Mouse (Mus musculus) urinary bladder, postnatal 25 days (tissue): Measurements from ENCODE around the gene Rps13.
"Not testable (repeated sequence)": the region's sequence is repeated elsewhere in the genome, so short reads cannot be mapped to it uniquely, and the experiment has no call there.

Experiments used
- DNase-seq: peaks from one replicate; pipeline ENCODE4 v3.0.0; 2022; ENCODE audit warnings: low spot score

The Rps13 gene

DNA sequence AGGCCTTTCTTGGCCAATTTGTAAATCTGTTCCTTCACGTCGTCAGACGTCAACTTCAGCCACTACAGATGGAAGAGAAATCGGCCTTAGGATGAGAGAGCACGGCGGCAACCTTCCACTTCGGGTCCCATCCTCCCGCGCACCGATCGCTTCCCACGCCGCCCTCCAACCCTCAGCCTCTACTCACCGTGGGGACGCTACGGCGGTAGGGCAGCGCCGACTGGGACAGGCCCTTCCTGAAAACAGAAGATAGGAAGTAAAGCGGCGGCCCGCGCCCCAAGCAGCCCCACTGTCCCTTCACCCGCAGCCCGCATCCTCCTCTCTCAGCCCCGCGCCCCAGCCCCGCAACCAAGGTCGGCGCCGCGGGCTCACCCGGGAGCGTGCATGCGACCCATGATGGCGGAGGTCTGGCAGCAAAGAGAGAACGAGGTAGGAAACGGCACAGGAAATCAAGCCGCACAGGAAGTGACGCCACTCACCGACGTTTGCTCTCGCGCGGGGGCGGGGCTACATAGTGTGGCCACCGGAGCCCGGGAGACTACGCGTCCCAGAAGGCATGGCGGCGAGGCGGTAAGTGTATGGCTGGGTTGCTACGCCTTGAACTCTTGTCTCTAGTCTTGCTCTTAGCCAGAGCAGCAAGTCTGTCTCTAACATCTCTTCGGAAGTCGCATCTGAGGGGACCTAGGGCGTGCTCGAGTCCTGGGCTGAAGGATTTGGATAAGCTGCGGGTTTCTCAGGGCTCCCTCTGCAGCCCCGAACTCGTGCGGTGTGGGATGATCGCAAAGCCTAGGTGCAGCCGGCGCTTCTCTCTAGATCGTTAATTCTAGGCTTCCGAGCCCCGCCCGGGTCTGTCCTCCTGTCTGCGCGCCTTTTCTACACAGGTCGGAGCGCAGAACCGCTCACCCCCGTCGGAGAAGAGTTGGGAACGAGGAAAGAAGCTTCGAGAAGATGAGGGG is at the start of gene Rps13:
Rps13 (minus strand) TSS at position 483 of the 956 bp plus-strand sequence.
- peak; percentile 96 for DNase-seq

DNA sequence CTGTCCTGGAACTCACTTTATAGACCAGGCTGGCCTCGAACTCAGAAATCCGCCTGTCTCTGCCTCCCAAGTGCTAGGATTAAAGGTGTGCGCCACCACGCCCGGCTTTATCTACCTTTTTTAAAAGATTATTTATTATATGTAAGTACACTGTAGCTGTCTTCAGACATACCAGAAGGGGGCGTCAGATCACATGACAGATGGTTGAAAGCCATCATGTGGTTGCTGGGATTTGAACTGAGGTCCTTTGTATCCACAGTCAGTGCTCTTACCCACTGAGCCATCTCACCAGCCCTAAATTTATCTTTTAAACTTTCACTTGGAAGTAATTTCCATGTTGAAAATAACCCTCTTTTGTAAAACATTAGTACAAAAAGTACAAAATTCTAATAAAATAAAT is 45.2 kb upstream of the Rps13 start:
- not testable (repeated sequence) for DNase-seq

DNA sequence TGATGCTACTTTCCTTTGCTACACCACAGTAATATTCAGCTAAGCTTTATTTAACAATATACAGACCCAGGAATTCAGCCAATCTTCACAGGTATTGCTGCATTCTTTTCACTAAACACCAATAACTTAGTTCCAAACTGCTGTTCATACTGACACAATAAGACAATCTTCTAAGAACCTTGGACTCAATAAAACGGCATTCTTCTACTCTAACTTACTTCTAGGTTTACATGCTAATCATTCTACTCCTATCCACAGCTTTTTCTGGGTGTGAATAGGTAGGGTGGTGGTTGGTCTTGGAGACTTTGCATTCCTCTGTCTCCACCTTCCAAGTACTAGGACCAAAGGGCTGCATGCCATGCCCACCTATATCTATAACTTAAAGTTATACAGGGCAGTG is 40.3 kb upstream of the Rps13 start:
- DNase-seq: no peak

DNA sequence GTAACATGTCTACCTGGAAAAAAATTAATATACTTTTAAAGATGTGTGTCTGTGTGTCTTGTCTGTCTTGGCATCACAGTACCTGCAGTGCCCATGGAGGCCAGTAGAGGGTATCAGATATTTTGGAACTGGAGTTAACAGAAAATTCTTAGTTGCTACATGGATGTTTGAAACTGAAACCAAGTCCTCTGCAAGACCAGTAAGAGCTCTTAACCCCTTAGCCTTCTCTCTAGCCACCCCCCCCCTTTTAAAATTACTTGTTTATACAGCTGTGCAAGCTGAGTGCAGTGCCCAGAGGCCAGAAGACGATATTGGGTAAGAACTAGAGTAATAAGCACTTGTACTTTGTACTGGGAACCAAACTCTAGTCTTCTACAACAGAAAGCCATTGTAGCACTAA is 2.2 kb upstream of the Rps13 start:
- peak; percentile 44 for DNase-seq

DNA sequence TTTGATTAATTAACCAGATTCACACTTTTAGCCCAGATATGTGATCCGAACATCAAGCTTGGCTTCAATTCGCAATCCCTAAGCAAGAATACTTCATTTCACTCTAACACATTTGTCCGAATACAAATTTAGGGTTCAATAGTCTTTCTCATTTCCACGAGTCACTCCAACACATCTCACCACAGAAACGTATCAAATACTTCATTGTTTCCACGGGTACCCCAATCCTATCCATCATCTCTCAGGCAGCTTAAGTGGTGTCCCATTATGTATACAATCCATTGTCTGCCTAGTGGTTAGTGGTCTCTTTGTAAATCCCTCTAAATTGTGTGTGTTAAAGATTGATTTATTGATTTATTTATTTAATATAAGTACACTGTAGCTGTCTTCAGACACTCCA is 1.1 kb upstream of the Rps13 start:
- no peak for DNase-seq

DNA sequence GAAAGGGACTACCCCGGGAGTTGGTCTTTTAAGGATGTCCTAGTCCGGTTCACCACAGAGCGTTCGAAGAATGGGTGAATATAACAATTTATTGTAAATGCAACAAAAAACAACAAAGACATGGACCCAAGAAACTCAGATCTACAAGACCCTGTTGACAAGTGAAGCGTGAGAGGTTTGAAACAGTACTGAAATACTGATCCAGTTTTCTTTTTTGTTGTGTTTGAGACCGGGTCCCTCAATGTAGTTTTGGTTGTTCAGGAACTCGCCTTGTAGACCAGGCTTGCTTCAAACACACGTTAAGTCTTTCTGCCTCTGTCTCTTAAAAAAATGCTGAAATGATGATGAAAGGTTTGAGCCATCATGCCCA is 659 bp upstream of the Rps13 start:
- DNase-seq: no peak

DNA sequence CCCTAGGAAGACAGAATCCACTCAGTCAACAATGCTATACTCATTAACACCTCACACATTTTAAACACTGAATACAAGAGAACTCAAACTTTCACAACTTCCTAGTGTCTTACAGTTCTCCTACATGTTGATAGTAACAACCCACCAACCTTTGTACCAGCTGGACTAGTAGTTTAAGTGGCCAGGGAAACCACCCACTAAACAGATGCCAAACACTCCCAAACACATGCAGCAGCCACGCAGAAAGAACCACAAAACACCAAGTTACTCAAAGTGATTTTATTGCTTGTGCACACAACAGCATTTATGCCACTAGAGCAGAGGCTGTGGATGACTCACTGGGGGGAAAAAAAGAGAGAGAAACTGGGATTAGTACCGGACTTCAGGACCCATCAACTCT is 2.7 kb downstream of the Rps13 start:
- DNase-seq: no peak

DNA sequence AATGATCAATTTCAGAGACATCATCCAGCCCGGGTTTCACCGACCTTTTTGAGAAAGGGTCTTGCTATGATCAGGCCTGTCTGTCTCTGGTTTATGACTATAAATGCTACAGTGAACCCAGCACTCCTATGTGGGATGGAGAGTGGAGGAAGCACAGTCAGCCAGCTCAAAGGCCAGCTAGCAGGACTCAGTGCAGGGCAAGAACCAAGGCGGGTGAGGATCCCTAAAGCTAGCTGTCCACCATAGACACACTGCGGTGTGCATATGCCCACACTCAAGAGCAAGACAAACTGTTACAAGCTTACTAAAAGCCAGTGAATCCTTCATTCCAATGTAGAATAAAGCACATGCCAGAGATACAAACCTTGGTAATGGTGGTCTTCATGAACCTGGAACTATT is 4.1 kb downstream of the Rps13 start:
- no peak for DNase-seq

DNA sequence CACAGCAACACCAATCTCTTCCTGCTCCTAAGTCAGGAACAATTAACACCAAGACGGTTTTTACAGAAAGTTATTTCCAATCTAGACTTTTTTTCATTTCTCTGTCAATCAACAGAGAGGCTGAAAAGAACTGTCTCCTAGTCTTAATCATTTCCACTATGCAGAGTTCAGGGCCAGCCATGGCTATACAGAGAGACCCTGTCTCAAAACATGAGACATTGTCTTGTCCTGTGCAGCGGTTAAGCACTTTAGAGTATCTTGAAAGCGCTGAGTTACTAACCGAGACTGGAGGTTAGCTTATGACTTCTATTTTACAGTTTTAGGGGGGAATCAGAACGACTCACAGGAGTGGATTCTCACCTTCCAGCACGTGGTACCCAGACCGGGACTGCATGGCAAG is 5.2 kb downstream of the Rps13 start:
- DNase-seq: no peak

DNA sequence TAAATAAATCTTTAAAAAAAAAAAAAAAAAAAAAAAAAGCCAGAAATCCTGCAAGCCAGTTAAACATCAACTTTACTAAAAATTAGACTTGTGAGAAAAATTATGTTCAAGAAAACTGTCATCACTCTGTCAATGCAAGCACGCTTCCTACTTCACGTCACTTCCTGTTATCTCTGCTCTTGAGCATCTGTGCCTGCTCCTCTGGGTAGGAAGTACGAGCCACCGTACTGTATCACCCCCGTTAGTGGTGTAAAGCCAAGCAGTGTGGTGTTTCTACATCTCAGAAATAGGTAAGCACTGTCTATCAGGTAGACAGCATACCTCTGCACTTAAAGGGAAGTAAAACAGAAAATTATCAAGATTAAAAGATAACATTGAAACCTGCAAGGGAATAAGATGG is 6.1 kb downstream of the Rps13 start:
- no peak for DNase-seq

DNA sequence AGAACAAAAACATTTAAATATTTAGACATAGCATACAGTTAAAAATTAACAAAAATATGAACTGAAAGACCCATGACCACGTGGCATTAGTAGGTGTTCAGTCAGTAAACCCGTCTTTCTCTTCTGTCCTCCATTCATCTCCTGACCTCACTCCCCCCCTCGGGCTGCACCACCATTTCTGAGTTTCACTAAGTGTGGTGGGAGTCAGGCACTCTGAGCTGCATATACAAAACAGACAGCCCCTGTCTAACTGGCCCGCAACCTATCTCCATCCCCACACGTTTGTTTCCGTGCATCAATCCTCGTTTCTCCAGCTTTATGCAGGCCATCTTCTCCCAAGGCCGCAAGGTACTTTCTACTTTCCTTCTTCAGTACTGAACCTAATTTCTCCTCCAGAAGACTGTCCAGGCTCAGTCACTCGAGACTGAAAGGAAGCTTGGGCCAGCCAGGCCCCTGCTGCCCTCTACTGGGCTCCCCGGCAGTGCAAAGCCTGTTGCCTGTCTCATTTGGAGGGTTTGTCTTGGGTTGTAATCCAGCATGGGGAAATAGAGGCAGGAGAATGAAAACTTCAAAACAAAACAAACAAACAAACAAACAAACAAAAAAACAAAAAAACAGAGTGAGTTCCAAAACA is 10.5 kb downstream of the Rps13 start:
- DNase-seq: peak; percentile 67

DNA sequence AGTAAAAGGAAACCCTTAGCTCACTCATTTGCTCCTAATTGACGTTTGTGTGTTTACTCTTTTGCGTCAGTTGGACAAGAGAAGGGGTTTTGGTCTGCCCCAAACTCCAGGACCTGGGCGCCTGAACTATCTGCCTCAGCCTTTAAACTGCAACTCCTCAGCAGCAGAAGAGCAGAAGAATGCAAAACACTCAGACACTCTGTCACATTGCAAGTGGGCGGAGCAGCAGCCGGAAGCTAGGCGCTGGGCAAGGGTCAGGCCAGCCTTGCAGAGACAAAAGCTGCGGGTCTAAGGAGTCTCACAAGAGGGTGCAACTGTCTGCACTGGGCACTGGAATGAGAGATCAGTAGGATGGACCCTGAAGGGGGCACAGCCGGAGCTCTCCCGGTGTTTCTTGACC is 24.5 kb downstream of the Rps13 start:
- DNase-seq: no peak

DNA sequence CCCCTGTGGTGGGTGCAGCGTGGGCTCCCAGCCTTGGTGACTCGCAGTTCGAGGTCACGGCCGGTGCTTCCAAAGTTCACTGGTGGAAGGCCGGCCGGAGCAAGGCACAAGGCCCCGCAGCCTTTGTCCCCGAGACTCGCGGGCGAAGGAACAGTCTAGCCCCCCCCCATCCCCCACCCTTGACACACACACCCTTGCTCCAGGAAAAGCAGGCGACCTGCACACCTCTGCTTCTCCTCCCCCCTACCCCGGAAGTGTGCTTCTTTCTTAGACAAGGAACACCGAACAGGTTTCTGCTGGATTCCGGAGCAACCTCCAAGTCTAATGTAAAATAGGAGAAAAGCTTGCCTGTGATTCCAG is 25.4 kb downstream of the Rps13 start:
- DNase-seq: no peak

DNA sequence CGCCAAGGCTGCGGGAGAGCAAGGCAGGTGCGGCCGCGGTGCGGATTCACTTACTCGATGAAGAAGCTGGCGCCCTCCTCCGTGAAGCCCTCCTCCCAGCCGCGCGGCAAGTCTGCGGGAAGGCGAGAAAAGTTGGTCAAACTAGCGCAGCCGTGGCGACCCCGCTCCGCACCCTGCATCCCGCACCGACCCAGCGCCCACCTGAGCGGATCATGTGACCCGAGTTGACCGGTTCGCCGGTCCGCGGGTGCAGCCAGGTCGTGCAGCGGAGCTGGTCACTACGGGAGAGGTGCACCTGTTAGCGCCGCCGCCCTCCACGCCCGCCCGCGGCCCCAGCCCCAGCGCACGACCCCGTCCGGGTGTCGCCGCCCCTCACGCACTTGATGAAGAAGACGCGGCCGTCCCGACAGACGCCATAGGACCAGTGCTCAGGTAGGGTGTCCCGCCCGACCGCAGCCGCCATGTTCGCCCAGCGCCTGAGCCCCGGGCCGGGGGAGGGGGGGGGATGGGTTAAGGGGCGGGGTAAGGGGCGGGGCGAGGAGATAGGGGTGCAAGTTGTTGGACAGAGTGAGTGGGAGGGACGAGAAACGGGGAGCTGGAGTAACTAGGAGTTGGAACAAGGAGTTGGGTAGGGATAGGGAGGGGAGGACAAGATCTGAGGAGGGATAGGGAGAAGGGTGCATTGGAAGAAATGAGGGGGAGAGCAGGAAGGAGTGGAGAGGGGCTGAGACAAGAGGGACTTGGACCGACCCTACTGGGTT is 25.9 kb downstream of the Rps13 start, which contains the start of gene Plekha7:
Plekha7 (minus strand) TSS at position 506 of the 761 bp plus-strand sequence.
- DNase-seq: peak; percentile 47

DNA sequence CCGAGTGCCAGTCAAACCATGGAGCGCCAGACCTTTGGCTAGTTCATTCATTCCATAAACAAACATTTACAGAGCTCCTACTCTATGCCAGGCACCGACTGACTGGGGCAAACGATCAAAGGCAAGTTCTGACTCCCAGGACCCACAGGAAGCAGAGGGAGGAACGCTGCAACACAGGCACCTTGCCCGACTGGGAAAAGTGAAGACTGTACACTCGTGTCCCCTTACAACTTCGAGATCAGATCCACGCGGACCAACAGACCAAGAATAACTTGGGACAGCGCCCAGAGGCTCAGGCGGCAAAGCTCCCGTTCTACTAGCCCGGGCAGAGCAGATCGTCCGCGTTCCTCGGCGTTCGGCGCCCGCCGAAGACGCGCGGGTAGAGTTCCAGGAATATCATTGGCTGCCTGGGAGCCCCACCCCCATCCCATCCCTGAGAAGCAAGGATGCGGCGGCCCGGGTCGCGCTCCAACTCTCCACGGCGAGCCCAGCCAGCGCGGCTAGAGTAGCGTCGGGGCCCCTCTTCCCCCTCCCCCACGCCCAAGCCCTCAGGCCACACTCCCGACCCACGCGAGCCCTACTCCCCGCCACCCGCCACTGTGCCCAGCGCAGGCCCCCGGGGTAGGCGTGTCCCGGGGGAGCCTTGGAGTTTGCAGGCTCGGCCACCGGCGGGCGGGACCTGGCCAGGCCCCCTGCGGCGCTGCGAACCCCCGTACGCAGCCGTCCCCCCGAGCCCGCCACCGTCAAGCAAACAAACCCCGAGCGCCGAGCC is 26.7 kb downstream of the Rps13 start:
- DNase-seq: peak; percentile 59

DNA sequence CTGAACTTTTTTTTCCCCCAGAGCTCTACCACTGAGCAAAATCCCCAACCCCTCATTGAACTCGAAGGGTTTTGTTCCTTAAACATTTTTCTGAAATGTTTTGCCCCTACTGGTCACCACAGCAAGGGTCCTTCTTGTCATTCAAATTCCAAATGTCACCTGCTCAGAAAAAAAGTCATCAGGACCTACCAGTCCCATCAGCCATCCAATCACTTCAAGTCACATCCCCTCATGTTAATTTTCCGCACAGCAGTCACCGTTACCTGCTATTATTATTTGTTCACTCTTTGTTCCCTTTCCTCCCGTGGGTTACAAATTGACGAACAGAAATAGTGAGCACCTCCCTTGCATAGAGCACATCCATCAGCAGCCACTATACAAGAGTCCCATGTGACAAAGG is 27.4 kb downstream of the Rps13 start:
- DNase-seq: no peak

DNA sequence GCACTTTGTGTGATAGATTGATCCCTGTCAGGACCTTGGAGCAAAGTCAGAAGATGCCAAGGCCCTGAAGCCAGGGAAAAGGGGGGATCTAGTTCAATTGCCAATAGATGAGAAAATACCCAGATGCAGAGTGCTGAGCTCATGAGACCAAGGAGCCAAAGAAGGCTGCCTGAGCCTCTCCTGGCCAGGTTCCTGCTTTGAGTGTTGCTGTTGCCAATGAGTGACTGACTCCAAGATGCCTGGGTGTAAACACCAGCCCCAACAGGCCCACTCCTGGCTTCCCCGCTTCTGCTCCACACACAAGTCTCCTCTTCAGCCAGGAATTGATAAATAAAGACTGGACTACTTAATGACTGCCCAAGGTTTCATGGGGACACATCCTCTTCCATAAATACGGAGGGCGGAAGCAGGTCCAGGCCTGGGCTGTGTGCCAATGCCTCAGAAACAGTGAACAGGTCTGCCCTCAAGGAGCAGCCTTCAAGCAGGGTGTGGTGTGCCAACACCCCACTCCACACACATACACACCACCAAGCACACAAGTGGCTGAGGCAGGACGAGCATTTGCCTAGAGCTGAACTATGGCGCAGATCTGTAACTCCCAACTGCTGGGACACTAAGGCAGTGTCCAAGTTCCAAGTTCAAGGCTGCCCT is 32.2 kb downstream of the Rps13 start:
- no peak for DNase-seq

DNA sequence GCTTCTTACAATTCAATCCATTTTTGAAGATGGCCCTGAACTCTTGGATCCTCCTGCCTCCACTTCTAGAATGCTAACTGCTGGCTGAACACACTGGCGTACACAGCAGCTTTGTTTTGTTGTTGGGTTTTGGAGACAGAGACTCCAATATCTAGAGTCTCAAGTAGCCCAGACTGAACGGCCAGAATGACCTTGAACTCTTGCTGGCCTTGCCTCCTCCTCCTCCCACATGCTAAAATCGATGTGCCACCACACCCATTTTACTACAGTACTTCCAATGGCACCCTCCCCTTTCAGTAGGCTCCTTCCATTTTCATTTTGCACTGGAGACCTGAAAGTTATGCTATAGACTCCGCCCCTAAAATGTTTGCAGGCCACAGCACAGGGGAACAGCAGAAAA is 32.9 kb downstream of the Rps13 start:
- no peak for DNase-seq

DNA sequence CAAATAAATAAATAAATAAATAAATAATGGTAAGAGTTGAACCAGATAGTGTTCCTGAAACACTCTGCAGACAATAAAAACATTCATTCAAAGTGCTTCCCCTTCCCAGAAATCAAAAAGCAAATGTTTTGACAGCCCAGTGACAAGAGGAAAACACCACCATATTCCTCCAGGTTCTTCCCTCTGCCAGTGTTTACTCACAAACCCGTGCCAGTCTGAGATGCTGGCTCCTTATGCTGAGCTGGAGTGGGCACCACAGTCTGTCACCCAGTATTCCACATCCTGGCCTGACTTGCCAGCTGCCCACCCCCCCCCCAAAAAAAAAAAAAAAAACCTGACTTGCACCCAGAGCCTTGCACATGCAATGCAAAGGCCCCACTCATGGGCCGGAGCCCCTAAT is 35.1 kb downstream of the Rps13 start:
- no peak for DNase-seq

DNA sequence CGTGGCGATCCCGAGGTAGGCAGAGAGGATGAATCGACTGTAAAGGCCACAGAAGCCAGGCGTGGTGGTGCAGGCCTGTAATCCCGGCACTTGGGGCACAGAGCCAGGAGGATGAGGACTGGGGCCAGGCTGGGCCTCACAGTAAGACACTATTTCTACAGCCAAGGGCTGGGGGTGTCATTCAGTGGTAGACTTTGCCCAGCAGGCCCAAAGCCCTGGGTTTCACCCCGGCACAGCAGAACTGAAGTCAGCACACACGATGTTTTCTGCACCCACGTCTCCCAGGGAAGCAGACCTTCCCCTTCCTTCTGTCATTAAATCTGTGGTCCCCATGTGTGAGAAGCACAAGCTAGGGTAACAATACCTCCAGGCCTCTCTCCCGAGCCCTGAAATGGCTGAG is 35.6 kb downstream of the Rps13 start:
- DNase-seq: no peak

DNA sequence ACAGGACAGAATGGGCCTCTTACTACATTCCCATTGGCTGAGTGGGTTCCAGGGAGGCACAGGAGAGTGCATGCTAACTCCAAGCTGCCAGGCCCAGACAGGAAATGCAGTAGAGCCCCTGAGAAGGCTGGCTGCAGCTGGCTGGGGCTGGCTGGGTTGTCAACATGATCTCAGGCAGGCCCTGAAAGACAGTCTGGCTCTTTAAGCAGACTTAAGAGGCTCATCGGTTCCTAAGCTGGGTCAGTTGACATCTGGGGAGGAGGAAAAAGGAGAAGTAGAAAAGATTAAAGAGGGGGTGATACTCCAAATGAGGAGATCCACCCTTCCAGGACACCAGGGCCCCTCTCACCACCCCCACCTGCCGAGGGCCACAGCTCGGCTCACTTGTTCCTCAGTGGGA is 39.0 kb downstream of the Rps13 start:
- no peak for DNase-seq

DNA sequence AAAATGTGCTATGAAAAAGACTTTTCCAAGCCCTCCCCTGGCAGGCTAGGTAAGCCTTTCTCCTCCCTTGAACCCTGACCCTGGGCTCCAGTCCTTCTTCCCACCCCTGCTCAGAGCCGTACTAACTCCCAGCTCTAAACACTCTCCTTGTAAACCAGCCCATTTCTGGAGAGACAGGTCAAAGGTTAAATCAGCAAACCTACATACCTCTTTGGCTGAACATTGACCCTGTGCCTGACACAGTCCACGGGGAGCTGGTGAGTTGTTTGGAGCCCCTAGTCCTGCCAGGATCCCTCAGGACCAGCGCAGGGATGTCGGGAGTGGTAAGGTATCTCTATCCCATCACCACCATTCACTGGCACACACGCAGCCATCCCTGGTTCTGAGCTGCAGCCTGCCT is 41.6 kb downstream of the Rps13 start:
- no peak for DNase-seq
